Mouse (Mus musculus) kidney, adult 18-20 months (tissue): ENCODE measurements around the gene Cideb.

ENCODE experiments used
- DNase-seq: peaks from one replicate; pipeline ENCODE4 v3.0.0; 2021

Cideb gene

DNA sequence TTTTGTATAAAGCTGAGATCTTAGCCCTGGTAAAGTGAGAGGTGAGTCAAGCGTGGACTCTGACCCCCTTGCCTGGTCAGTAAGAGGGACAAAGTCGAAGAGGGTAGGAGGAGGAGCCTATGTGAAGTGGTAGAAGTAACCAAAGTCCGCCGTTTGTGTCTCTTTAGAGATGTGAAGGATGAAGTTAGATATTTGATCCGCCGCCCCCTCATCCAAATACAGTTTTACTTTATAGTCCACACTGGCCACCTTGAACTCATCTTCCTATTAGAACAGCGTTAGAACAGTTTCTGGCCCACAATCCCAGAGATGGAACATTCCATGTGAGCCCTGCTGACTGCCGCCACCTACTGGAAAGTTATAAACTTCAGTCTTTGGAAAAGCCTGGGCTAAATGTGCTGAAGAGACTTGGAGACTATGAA lies at the start of gene Cideb:
Cideb (minus strand) TSS at position 96 of the 422 bp plus-strand sequence.
- peak; percentile 74 for DNase-seq

DNA sequence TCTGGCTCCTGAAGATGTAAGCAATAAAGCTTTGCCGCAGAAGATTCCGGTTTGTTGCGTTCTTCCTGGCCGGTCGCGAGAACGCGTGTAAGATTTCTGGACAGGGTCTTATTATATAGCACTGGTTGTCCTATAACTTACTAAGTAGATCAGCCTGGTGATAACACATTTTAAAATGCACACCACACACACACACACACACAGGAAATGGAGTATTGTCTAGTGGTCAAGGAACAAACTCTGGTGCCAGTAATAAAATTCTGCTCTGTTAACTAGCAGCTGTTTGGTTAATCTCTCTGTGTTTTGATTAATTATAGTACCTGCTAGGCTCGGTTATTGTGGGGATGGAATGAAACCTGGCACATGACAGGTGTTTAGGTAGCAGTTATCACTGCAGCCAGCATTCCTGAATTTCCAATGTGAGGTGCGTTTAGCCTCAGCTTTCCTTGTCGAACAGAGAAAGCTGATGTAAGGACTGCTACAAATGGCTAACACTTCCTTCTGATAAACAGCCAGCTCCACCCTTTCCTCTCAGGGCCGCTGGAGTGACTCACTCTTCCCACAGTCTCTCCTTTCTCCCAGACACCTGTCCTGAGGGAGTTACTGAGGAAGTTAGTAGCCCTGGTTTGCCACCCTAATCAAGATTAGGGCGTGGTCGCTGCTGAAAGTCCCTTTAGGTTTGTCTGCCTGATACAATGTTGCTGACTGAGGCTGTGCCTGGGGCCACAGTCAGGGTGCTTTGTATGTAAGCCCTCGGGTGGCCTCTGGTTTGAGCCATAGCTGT lies 37.3 kb upstream of the Cideb start:
- DNase-seq: peak; percentile 1

DNA sequence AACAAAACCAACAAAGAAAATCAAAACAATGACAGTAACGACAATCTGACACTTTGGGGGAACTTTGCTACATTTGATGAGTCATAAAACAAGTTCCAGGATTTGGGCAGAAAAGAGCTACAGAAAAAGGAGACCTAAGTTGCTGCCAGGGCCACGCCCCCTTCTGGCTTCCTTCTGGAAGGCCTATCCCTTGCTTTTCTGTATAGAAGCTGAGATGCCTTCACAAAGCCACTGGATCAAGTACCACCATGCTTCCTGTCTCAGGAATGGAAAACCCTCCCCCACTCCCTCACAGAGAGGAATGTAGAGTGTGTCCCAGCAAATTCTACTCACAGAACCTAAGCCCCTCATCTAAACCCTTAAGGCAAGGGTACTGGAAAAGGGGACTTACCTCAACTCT lies 35.7 kb upstream of the Cideb start:
- DNase-seq: peak; percentile 2

DNA sequence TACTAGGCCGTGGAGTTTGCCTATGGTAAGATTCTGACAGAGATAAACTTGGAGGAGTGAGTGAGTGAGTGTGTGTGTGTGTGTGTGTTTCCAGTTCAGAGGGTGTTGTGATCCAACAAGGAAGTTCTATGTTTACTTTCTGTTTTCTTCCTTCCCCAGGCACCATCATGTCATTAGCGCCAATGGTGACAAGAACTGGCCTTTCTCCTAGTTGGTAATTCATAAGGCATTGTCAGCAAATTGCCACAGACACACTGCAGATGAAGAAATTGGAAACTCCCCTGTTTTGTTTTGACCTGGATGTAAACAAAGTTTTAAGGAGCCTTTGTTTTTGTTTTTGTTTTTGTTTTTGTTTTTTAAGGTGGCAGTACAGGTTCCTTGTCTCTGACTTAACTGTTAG lies 35.2 kb upstream of the Cideb start:
- no peak for DNase-seq

DNA sequence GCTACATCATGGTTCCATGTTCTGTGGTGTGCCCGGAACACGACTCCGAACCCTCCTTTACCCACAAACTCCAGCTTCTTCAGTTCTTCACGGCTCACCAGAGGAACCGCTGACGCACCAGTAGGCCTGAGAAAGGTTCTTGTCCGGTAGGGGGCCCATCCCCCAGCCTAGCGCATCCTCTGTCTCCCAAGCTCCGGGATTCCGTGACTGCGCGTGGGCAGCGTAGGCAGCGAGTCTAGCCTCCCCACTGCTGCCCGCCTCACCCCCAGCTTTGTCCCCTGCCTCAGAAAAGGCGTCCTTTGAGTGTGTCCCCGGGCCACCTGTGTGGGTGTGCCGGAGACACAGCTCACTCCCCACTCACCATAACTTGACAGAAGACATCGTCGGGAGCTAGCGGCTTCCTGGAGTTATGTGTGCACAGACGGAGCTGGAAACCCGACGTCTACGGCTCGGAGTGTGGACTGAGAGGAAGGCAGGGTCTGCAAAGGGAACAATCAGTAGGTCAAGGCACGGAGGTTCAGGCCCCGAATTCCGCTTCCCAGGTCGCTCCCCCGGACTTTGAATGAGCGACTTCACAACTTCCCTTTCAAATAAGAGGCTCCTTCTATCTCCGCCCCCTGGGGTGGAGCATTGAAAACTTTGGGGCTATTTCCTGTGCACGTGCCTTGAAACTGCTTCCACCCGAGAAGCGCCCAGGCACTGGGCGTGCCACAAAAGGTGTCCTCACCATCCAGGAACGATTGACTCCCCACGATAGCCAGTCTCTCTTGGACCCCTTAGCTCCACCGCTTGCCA lies 30.2 kb upstream of the Cideb start, which contains the start of gene Ripk3:
Ripk3 (minus strand) TSS at position 610 of the 795 bp plus-strand sequence.
- peak; percentile 51 for DNase-seq

DNA sequence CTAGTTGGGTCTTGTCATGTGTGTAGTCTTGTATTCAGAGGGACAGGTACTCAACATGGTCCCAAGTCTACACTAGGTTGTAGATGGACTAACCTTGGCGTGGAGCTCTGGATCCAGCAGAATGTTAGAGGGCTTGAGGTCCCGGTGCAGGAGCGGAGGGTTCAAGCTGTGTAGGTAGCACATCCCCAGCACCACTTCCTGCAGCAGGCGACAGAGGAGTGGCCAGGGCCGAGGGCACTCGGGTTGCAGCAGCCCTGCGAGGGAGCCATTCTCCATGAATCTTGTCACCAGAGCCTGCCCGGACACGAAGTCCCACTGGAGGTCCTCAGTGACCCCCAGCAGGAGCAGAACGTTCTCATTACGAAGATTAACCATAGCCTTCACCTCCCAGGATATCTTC lies 29.5 kb upstream of the Cideb start:
- peak; percentile 1 for DNase-seq

DNA sequence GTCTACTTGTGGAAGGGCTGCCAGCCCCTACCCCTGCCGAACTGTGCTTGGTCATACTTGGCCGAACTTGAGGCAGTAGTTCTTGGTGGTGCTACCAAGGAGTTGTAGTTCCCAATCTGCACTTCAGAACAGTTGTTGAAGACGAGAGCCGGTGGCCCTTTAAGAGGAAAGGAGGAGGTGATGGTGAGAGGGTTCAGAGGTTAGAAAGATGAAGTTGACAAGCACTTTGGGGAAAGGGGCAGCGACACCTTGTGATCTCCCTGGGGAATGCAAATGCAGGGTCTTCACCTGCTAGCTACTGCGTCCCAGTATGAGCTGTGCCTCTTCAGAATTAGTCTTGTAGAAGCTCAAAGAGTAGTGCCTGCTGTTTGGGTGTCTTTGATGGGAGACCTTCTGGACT lies 26.9 kb upstream of the Cideb start:
- peak; percentile 17 for DNase-seq

DNA sequence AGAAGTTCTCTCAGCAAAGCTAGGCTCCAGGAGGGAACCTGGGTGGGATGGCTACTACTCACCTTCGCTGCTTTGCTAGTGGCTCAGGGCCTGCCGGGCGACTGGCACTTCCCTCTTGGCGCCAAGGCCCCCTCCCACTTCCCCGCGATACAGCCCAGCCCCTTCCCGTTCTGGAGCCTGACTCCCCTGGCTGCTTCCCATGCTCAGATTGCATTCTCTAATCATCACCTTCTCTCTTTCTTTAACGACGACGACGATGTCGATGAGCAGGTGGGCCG lies 25.6 kb upstream of the Cideb start, which contains the start of gene Adcy4:
Adcy4 (minus strand) TSS at position 138 of the 278 bp plus-strand sequence.
- peak; percentile 21 for DNase-seq

DNA sequence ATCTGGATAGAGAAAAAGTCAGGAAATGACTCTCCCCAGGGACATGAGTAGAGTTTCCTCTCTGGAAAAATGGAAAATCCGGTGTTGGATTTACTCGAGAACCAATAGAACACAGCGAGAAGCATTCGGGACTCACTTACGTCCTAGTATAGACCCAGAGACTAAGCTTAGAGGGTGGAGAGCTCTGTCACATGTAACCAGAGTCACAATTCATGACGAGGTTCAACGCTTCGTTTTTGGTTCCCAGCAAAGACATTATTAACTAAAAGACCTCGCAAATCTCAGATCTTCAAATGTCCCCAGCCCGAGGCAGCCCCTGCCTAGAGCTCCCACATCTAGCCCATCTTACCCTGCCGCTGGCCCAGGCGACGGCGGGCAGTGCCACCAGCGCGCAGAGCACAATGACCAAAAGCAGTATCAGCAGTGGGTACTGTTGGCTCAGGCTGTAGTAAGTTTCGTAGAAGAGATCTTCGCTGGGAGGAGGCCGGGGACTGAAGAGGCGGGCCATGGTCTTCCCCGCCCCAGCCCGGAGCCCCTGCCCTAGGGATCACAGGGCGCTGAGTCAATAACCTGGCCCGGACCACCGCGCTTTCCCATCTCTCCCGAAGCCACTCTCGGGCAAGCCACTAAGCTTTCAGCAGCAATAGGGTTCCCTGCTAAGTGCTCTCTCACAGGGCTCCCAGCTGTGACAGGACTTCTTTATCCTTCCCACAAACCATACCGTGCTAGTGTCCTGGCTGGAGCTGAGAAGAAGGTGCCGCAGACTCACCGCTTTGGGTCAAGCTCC lies 25.1 kb upstream of the Cideb start:
- DNase-seq: peak; percentile 20

DNA sequence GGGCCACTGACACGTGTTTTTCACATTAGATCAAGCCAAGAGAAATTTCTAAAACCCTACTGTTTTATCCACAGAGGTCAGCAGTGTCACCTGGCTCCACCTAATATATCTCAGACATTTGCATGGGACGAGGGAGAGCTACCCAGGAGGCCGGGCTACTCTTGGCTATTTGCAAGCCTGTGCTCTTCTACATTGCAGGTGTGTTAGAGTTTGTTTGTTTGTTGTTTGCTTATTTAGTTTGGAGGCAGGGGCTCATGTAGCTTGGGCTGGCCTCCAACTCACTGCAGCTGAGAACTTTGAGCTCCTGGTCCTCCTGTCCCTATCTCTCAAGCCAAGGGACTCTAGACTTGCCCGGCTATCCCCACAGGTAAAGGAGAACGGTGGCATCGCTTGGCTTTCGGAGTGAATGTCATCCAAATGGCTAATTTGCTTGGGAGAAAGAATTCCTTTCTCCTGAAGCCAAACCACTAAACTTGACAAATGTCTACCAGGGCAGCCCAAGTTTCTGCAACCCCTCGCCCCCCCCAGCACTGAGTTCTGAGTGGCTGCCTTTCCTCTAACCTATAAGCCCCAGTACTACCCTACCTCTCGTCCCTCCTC lies 24.2 kb upstream of the Cideb start:
- peak; percentile 2 for DNase-seq

DNA sequence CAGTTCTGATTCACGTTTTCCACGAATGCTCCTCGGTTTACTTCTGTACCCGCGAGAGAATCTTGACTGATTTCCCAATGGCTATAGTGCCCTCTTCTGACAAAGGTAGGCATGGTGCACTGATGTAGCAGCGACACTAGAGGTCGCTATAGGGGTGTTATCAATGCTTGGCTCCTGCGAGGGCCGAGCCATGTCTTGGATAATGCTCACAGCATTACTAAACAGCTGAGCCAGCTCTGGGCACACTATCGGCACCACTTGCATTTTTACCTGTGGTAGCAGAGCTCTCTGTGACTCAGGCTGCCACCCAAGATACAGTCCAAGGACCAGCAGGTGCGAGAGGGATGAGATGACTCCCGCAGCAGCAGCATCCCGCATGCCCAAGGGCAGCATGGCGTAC lies 23.1 kb upstream of the Cideb start:
- DNase-seq: peak; percentile 69

DNA sequence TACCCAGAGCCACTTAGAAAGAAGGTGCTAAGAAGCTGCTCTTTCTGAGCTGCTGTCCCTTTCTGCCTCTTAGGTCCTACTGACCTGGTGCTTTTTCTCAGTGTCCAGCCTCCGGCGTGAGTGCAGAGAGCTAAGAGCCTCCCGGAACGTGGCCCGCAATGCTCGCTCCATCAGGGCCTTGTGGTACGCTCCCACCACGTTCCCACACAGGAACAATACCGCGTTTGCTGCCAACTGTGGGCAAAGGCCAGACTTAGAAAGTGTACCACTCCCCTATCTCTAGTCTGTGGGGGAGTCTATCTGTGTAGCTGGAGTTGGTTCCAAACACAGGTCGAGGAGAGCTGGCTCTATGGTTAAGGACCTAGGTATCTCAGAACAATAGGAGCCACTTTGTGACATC lies 22.5 kb upstream of the Cideb start:
- no peak for DNase-seq

DNA sequence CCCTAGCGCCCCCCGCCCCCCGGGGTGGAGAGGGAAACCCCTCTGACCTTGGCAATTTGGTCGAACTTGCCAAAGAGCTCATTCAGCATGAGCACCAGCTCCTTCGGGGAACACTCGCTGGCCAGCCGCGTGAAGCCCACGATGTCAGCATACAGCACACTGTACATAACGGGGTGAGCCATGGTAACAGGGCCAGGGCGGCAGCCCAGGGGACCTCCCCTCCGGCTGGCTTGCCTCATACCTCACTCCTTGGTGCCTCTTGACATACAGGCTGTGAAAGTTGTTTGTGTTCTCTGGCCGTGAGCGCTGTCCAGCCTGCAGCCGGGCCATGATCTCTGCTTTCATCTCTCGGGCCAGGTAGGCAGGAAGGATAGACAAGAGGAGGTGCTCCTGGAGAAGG lies 21.4 kb upstream of the Cideb start:
- DNase-seq: no peak

DNA sequence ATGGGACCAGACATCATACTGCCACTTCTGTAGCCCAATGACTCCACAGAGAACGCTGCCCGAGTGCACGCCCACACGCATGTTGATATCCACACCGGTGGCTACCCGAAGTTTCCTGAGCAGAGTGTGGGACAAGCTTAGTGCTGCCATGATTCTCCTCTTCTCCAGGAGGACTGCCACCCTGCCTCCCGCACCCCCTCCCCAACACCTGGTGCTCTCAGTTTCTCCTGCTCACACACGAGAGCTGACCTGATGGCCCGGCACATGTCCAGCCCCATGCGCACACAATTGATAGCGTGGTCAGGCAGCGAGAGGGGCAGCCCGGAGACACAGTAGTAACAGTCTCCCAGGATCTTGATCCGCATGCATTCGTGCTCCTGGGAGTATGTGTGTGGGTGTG lies 20.4 kb upstream of the Cideb start:
- no peak for DNase-seq

DNA sequence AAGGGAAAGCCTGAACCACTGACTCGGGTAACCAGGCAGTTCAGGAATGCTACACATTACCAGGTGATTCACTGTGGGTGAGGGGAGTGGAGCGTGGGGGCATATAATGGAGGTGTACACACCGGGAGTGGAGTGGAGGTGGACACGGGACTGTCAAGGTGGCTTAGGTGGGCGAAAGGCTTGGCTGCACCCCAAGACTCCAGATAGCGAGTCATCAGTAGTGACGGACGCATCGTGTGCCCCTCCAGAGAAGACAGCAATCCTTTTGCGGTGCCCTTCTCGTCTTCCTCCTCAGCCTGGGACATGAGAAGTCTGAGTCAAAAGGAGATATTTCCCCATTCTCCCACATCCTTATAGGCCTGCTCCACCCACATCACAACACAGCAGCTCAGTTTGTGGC lies 19.5 kb upstream of the Cideb start:
- DNase-seq: no peak

DNA sequence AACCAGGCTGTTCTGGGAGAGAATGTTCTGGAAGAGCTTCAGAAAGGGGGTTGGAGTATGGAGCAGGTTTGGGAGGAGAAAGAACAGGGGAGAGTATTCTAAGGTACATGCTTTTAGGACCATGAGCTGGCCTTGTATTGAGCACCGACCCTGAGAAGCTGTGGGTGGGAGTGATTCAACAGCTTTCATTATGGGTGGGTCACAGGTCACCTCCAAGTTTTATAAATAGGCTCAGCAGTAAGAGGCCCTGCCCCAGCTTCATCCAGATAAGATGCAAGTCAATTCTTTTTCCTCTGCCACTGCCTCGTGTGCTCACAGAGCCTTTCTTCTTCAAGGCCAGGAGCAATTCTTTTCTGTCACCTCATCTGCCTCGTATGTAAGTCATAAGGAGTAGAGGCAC lies 18.9 kb upstream of the Cideb start:
- no peak for DNase-seq

DNA sequence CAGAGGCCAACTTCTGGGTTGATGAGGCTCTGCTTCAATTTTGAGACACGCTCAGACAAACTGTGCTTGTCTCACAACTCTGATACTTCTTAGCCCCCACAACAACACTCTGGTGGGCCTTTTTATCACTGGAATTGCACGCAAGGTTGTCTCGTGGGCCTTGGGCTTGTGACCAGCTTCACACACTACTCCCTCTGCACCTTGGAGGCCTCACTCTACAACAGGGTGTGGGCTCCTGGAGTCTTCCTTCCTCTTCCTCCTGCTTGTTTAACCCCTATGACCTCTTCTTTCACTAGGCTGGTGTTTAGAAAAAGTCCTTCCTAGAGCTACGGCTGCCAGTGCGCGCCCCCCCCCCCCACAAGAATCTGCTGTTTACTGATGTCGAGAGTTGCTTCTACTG lies 18.5 kb upstream of the Cideb start:
- DNase-seq: no peak

DNA sequence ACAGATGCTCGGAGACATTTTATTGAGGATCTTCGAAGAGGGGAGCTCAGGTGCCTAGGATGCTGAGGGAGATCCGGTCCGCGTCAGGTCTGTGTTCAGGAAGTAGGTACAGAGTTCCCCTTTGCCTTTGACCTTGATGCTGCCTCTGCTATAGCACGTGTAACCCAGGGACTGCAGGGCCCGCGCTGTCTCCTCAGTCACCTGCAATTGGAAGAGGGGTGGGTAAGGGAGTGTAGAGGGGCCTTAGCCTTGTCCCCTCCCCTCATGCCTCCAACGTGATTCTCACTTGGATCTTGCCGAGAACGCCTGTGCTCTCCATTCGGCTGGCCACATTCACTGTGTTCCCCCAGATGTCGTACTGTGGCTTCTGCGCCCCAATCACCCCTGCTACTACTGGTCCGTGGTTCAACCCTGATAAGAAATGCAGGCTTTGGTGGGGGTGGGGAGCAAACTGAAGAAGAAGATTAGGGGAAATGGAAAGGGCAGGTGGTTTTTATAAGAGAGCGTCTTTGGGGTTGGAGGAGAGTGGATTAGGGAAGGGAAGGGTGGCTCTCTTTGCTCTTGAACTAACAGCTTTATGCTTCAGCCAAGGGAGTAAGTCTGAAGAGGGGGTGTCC lies 10.9 kb upstream of the Cideb start:
- DNase-seq: no peak

DNA sequence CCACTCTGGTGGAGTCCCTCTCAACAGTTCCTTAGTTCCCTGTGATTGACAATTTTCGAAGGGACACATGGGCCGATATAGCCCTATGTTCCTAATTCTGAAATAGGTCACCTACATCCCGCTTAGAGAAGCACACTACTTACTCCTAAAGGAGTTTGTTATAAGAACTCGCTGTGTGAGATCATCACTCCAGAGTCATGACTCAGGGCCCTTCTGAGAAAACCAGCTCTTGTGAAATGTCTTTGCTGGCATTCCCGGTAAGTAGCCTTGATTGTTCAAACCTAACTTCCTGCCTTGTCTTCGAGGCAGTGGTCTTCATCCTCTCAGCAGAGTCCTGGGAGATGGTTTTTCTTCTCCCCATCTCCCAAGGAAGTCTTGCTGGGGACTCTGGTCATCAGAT lies 10.3 kb upstream of the Cideb start:
- DNase-seq: no peak

DNA sequence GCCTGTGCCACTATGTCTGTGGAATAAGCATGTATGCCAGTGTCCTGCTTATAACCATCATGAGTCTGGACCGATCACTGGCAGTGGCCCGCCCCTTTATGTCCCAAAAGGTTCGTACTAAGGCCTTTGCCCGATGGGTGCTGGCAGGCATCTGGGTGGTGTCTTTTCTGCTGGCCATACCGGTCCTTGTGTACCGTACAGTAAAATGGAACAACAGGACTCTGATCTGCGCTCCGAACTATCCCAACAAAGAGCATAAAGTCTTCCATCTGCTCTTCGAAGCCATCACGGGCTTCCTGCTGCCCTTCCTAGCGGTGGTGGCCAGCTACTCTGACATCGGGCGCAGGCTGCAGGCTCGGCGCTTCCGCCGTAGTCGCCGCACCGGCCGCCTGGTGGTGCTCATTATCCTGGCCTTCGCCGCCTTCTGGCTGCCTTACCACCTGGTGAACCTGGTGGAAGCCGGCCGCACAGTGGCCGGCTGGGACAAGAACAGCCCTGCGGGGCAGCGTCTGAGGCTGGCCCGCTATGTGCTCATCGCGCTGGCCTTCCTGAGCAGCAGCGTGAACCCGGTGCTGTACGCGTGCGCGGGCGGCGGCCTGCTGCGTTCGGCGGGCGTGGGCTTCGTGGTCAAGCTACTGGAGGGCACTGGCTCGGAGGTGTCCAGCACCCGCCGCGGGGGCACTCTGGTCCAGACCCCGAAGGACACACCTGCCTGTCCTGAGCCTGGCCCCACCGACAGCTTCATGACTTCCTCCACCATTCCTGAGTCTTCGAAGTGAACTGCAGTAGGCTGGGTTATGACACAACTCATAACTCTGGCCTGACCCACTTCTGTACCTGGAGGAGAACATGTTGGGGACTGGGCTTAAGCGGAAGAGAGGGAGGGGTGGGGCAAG lies 9.5 kb upstream of the Cideb start:
- peak; percentile 80 for DNase-seq

DNA sequence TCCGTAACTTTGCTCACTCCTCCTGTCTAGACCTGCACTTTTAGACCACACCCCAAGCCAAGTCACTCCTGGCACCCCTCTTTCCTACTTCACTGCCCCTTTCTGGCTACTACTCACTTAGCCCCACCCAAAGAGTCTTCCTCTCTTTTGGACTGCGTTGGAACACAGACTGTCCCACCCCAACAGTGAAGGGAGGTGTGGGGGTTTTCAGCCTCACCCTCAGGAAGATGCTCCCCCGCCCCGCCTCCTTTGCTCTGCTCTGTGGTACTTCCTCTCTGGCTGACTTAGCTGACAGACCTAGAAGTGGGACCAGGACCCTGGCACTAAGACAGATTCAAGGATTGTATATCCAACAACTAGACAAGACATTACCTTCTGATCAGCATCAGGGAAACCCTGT lies 7.4 kb upstream of the Cideb start, which contains the start of gene Ltb4r1:
Ltb4r1 (plus strand) TSS at position 267 of the 400 bp plus-strand sequence.
- DNase-seq: no peak

DNA sequence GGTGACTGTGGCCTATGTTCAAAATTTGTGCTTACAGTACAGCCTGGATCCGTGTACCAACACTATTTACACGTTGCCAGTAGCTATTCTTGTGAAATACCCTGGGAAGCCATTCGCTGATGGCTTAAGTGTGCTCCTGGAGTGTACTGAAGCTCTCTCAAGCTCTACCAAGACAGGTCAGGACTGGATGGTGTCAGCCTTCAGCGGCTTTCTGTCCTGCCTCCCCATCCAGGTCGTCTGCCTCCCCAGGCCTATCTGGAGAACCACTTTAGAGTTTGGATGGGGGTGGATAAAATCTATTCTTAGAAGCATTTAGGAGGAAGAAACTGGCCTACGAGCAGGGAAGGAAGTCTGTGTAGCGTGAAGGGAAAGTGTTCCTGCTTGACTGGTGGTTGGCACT lies 4.9 kb upstream of the Cideb start:
- no peak for DNase-seq
